Mouse (Mus musculus) cortical plate, adult 2 months (tissue): ENCODE measurements around the gene Lrrc8c. TPM values are rescaled to one million over a fixed set of nuclear protein-coding genes. Genes with fewer than 3 reads are reported as not detected.

Experiments used
- H3K27ac ChIP-seq: fragments of 200-500 bp; 2 replicates; pipeline ENCODE4 v1.5.1; 2012; ENCODE audit warnings: low read length, control low read depth, inconsistent platforms; ENCODE audit not compliant: insufficient read depth
- H3K4me1 ChIP-seq: fragments of 200-500 bp; 2 replicates; pipeline ENCODE4 v1.6.1; 2011; ENCODE audit warnings: low read length; ENCODE audit not compliant: control insufficient read depth, insufficient read depth
- H3K4me3 ChIP-seq: fragments of 200-500 bp; 2 replicates; pipeline ENCODE4 v1.5.1; 2011; ENCODE audit warnings: mild to moderate bottlenecking, low read length, control low read depth; ENCODE audit not compliant: insufficient read depth
- CTCF ChIP-seq: fragments of 200-500 bp; IDR thresholded peaks from 2 replicates; pipeline ENCODE4 v1.5.1; 2011; ENCODE audit warnings: mild to moderate bottlenecking, control low read depth, low read length; ENCODE audit not compliant: insufficient read depth; ENCODE audit errors: extremely low read depth
- POLR2A ChIP-seq: fragments of 200-500 bp; IDR thresholded peaks from 2 replicates; pipeline ENCODE4 v1.6.1; 2011; ENCODE audit warnings: mild to moderate bottlenecking, low read length, control low read depth; ENCODE audit not compliant: insufficient read depth; ENCODE audit errors: extremely low read depth
- polyA plus RNA-seq: library from polyadenylated mRNA; depleted of rRNA; stranded (reverse); fragments of >200 nt; gene quantifications from 2 replicates; pipeline ENCODE4 v1.2.3, GENCODE M21; 2012

The Lrrc8c gene
- polyA plus RNA-seq, 1 experiment = 14.0 TPM

DNA sequence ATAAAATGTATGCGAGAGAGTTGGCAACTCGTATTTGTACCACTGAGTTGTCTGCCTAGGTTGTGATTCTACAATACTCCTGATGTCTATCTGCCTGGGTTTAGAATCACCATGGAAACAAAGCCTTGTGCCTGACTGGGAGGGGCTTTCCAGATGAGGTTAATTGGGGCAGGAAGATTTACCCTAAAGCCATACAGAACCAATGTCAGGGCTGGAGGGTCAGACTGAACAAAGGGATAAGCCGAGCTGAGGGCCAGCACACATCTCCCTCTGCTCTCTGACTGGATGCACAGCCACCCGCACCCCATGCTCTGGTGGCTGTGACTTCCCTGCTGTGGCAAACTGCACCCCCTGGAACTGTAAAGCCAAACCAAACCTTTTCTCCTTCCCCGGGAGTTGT is 94.8 kb downstream of the Lrrc8c start:
- peaks cover 2% of the 10 kb centered on the region for H3K4me1 ChIP-seq
- H3K27ac ChIP-seq = no peak overlapping the region
- no peak overlapping the region for H3K4me3 ChIP-seq
- no peak for TF ChIP-seq POLR2A
- TF ChIP-seq CTCF = no peak

DNA sequence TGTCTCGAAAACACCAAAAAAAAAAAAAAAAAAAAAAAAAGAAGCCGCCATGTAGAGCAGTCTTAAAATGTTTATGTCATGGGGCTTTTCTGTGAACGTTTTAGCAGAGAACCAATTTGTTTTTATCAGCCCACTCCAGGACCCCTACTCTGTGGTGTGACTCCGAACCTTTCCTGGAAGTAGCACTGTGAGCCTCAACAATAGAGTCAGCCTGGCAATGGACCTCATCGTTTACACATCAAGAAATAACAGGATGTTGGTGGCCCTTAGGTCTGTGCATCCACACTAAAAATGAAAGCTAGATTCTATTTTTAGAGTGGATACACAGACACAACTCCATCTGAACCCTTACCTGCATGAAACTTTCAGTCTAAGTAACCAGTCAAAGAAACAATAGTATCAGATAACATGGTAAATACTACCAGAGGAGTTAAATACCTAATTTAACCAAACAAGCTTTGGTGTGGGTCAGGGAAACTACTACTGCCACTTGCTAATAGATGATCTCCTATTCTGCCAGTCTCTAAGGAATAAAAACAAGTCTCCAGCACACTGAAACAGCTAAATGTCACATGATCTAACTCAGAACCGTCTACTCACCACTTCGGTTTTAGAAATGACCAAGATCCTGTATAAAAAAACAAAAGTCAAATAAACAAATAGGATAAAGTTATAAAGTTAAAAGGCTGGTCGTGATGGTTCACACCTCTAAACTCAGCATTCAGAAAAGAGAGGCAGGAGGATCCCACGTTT is 95.7 kb downstream of the Lrrc8c start:
- Histone ChIP-seq H3K4me1 (peaks cover 2% of the 10 kb centered on the region), H3K27ac (no peak overlapping the region), H3K4me3 (no peak overlapping the region)
- TF ChIP-seq POLR2A (no peak), CTCF (no peak)

DNA sequence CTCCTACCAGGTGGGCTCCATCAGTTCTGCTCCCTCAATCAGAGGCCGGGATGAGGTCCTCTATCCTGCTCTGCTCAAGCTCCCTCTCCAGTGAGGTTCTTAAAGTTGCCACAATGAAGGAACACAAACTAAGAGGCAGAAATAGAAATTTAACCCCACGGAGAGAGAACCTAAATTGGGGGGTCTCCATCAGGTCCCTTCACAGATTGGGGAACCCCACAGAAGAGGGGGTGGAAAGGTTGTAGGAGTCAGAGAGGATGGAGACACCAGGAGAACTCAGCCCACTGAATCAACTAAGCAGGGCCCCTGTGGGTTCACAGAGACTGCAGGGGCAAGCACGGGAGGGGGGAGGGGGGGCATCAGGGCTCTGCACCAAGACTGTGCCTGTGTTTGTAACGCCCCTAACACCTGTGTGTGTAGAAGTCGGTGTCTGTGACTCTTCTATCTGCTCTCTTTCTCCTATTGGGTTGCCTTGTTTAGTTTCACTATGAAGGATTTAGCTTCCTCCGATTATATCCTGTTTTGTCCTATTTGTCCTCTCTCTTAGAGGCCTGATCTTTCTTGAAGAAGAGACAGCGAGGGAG is 96.8 kb downstream of the Lrrc8c start:
- Histone ChIP-seq H3K4me3 (no peak overlapping the region), H3K4me1 (peaks cover 8% of the 10 kb centered on the region), H3K27ac (no peak overlapping the region)
- TF ChIP-seq POLR2A (no peak), CTCF (no peak)

DNA sequence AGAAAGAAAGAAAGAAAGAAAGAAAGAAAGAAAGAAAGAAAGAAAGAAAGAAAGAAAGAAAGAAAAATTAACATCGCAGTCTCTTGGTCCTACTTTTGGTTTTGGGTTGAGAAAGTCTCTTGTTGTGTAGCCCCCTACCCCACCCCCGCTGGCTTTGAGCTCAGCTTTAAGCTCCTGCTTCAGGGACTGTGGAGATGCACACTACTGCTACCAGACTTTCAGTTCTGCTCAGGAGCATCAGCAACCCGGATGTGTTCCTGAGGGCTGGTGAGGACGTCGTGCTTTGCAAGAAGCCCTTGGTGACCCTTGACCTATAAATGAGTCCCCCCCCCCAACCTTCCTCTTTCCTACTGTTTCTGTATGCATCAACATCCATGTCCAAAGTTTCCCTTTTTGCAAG is 97.3 kb downstream of the Lrrc8c start:
- peaks cover 8% of the 10 kb centered on the region for H3K4me1 ChIP-seq
- H3K27ac ChIP-seq = no peak overlapping the region
- no peak for TF ChIP-seq POLR2A
- no peak for TF ChIP-seq CTCF
- no peak overlapping the region for H3K4me3 ChIP-seq

DNA sequence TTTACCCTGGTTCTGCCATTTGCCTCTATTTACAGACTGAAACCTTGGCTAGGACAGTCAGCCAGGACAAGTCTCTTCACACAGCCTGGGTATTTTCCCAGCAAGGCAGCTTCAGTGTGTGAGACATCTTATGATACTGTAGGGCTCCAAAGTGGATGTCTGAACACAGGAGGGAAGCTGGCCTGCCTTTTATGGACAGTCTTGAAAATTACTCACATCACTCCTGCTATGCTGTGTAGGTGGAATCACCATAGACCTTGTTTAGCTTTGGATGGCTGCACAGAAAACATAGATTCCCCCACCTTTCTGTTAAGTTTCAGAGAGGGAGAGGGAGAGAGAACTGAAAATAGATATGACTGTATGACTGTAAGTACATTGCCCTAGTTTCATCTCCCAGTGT is 99.3 kb downstream of the Lrrc8c start:
- TF ChIP-seq POLR2A (no peak), CTCF (no peak)
- Histone ChIP-seq H3K4me3 (no peak overlapping the region), H3K4me1 (peaks cover 8% of the 10 kb centered on the region), H3K27ac (no peak overlapping the region)

DNA sequence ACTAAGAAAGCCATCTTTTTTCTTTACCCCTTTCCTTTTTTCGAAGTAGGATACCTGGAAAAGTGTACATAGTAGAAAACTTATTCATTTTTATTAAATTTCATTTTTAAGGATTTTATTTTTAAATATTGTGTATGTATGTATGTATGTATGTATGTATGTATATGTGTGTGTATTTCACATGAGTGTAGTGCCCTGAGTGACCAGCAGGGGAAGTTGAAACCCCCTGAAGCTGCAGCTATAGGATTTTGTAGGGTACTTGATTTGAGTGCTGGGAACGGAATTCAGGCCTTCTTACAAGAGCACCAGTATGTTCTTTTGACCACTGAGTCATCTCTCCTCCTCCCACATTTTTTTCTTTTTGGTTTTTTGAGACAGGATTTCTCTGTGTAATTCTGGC is 100.5 kb downstream of the Lrrc8c start:
- H3K4me3 ChIP-seq = no peak overlapping the region
- TF ChIP-seq CTCF (no peak), POLR2A (no peak)
- peaks cover 8% of the 10 kb centered on the region for H3K4me1 ChIP-seq
- H3K27ac ChIP-seq = no peak overlapping the region

DNA sequence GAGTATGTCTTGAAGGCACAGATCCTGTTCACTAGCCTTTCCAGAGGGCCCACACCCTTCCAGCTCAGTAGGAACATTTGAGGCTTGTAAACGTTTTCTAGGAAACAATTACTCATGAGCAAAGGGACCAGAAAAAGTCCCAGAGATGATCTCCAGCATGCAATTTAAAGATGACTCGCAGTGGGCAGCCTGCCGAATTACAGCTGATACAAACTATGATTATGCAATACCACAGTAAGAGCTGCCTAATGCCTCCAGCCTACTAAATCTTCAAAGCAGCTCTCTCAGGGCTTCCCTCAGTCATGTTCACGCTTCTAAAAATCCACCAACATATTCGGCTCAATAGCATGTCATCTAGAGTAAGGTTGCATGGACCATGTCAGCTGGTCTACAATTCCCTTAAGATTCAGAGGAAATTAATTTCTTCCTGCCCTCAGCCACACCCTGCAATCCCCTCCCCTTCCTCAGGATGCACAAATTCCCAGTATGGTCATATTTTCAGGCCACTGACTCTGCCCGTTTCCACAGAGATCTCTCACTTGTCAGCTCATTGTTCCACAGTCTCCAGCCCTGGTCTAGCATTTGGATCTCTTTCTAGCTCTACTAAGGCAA is 101.4 kb downstream of the Lrrc8c start:
- Histone ChIP-seq H3K4me1 (peaks cover 8% of the 10 kb centered on the region), H3K27ac (no peak overlapping the region), H3K4me3 (no peak overlapping the region)
- TF ChIP-seq POLR2A = no peak
- no peak for TF ChIP-seq CTCF

DNA sequence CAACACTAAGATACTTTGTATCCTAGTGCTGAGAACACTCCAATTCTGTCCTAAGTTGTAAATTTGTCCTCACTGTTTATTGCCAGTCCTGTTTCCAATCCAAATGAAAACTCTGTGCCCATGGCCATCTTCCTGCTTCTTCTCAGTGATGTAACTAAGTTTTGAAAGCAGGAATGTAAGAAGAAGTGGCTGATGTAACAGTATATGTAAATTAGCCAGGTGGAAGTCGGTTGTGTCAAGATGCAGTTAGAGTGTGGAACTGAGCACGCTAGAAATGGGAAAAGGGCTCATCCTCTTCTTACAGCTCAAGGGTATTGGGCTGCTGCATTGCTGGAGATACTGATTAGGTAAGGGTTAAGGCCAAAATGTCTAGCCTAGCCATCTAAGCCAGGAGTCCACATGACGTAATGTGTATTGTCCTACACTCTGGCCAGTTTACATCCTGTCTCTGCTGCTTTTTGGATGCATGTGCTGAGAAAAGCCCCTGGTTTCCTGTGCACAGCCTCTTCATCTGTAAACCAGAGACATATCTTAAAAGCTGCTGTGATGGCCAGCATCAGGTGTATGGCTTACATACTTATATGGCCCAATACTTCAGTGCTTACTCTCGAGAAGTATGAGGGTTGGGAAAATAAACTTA is 104.0 kb downstream of the Lrrc8c start:
- TF ChIP-seq CTCF (no peak), POLR2A (no peak)
- peaks cover 8% of the 10 kb centered on the region for H3K4me1 ChIP-seq

DNA sequence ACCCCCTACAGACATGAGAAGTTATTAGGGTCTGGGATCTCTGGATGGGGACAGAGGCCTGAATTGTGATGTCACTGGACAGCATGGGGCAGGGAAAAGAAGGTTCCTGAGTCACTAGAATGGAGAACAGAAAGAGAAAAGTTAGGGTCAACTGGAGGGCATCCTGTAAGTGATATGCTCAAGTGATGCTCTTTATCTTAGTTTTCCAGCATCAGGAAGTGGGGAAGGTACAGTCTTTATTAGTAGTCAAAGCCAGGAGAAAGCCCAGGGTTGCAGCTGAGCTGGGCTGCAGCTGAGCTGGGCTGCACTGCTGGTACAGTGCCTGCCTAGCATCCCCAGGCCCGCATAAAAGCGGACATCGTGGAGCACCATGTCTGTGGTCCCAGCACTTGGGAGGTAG is 105.1 kb downstream of the Lrrc8c start:
- Histone ChIP-seq H3K4me3 (no peak overlapping the region), H3K27ac (no peak overlapping the region), H3K4me1 (peaks cover 6% of the 10 kb centered on the region)
- TF ChIP-seq CTCF (no peak), POLR2A (no peak)

More for the DNA sequence above, 104.0 kb downstream of the Lrrc8c start:
- Histone ChIP-seq H3K27ac (no peak overlapping the region), H3K4me3 (no peak overlapping the region)
